Mouse (Mus musculus) ES-Bruce4 (cell line): ENCODE results near the gene Sec24c. TPM values are rescaled to one million over a fixed set of nuclear protein-coding genes. Genes with fewer than 3 reads are reported as not detected.
A peak's percentile ranks its signal among the peaks of the same experiment; 100 is the strongest.

Experiments
- H3K27ac ChIP-seq: 2 replicates; pipeline ENCODE4 v1.5.1; 2012; ENCODE audit warnings: low read length, inconsistent platforms; ENCODE audit not compliant: insufficient read depth
- H3K27me3 ChIP-seq: 2 replicates; pipeline ENCODE4 v1.6.1; 2012; ENCODE audit warnings: mild to moderate bottlenecking, low read length, inconsistent platforms; ENCODE audit not compliant: control insufficient read depth, poor library complexity, insufficient read depth, severe bottlenecking
- H3K36me3 ChIP-seq: 2 replicates; pipeline ENCODE4 v1.6.1; 2012; ENCODE audit warnings: inconsistent platforms, mild to moderate bottlenecking, low read length, moderate library complexity; ENCODE audit not compliant: control insufficient read depth, poor library complexity, insufficient read depth, severe bottlenecking
- H3K4me1 ChIP-seq: one replicate; pipeline ENCODE4 v1.8.1; 2011; ENCODE audit warnings: low read length; ENCODE audit not compliant: control insufficient read depth, insufficient read depth
- H3K4me3 ChIP-seq: 2 replicates; pipeline ENCODE4 v1.5.1; 2011; ENCODE audit warnings: low read depth, mild to moderate bottlenecking, low read length
- H3K9ac ChIP-seq: 2 replicates; pipeline ENCODE4 v1.6.1; 2012; ENCODE audit warnings: low read depth, mild to moderate bottlenecking, inconsistent platforms; ENCODE audit not compliant: poor library complexity, severe bottlenecking
- H3K9me3 ChIP-seq: replicated peaks from 2 replicates; pipeline ENCODE4 v1.6.1; 2012; ENCODE audit warnings: mild to moderate bottlenecking, low read length, inconsistent platforms; ENCODE audit not compliant: control insufficient read depth, poor library complexity, insufficient read depth, severe bottlenecking
- CTCF ChIP-seq: IDR thresholded peaks from one replicate; pipeline ENCODE4 v1.8.1; 2011; ENCODE audit warnings: low read depth, low read length
- EP300 ChIP-seq: IDR thresholded peaks from 2 replicates; pipeline ENCODE4 v1.6.1; 2011; ENCODE audit warnings: low read depth, low read length; ENCODE audit not compliant: insufficient read depth
- POLR2A ChIP-seq: IDR thresholded peaks from one replicate; pipeline ENCODE4 v1.8.1; 2011; ENCODE audit warnings: low read length; ENCODE audit not compliant: insufficient read depth
- polyA plus RNA-seq: library from polyadenylated mRNA; stranded (reverse); fragments of >200 nt; gene quantifications from 2 replicates; pipeline ENCODE4 v1.2.4, GENCODE M21; 2011; ENCODE audit warnings: low read depth; ENCODE audit not compliant: missing spikeins, insufficient read depth, insufficient read length

Sec24c gene
- polyA plus RNA-seq, 1 experiment, result 133 TPM

DNA sequence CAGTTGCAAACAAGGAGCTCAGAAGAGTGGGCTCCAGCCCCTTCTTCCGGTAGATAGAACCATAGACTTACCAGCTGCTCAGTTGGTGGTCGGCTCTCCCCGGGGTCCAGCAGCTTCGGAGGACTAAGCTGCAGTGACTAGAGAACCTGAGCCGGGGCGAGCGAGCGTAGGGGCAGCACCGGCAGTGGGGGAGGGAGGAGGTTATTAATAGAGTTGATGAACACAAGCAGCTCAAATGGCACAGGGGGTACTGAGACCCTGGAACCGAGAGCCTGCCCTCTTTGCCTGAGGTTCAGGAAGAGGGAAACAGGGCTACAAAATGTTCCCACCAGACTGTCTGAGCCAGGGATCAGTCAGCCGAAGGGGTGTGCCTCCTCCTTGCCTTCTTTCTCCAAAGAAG, 17.7 kb upstream of the Sec24c start, which contains the start of gene Myoz1:
TSS of gene Myoz1 (minus strand) at position 180 of the 400 bp plus-strand sequence.
- Histone ChIP-seq H3K4me3 (no peak within 1 kb of the TSS), H3K27ac (no peak within 1 kb of the TSS), H3K36me3 (no peaks in the 10 kb centered on the region), H3K27me3 (no peaks in the 10 kb centered on the region), H3K4me1 (no peaks in the 10 kb centered on the region), H3K9ac (no peak within 1 kb of the TSS), H3K9me3 (no peaks in the 10 kb centered on the region)
- no peak for TF ChIP-seq CTCF
- no peak for TF ChIP-seq EP300
- TF ChIP-seq POLR2A, result no peak

DNA sequence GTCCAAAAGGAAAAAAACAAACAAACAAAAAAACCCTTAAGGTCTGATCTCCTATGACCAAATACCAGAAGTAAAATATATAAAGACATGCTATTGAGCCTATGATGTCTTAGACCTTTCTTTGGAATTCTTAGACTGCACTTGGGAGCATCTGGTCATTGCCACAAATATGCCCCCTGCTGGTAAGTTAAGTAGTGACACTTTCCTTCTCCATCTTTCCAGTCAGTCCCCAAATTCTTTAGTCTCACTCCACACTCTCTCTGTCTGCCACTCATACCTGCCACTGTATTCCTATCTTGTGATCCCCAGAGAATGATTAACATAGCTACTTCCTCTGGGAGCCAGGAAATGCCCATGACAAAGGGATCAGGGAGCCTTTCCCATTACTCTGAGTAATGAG, 15.8 kb upstream of the Sec24c start:
- no peaks in the 10 kb centered on the region for H3K9me3 ChIP-seq
- no peak overlapping the region for H3K9ac ChIP-seq
- H3K27me3 ChIP-seq, result no peaks in the 10 kb centered on the region
- no peaks in the 10 kb centered on the region for H3K4me1 ChIP-seq
- TF ChIP-seq EP300 (no peak), CTCF (no peak), POLR2A (no peak)
- no peaks in the 10 kb centered on the region for H3K36me3 ChIP-seq
- no peak overlapping the region for H3K27ac ChIP-seq
- no peak overlapping the region for H3K4me3 ChIP-seq

DNA sequence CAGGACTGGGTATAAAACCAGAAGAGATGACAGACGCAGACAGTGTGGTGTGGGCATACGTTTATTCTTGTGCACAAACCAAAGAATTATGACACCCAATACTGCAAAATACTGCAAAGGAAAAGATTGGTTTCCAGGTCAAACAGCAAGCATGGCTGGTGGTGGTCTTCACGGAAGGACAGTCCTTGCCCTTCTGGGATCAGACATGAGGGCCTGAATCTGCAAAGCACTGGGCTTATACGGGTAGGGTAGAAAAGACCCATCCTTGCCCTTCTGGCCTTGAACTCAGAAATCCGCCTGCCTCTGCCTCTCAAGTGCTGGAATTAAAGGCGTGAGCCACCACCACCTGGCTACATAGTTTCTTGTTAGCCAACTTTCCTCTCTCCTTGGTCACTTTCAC, 15.2 kb upstream of the Sec24c start:
- Histone ChIP-seq H3K27ac (no peak overlapping the region), H3K9ac (no peak overlapping the region), H3K9me3 (no peaks in the 10 kb centered on the region), H3K4me3 (no peak overlapping the region), H3K27me3 (no peaks in the 10 kb centered on the region), H3K4me1 (peaks cover 1% of the 10 kb centered on the region), H3K36me3 (no peaks in the 10 kb centered on the region)
- no peak for TF ChIP-seq EP300
- no peak for TF ChIP-seq POLR2A
- TF ChIP-seq CTCF, result no peak

- no peak for TF ChIP-seq EP300
- no peak for TF ChIP-seq CTCF
- TF ChIP-seq POLR2A, result no peak
- Histone ChIP-seq H3K9ac (peak overlapping the region; percentile 70), H3K27me3 (no peaks in the 10 kb centered on the region), H3K4me1 (peaks cover 1% of the 10 kb centered on the region), H3K9me3 (no peaks in the 10 kb centered on the region), H3K36me3 (no peaks in the 10 kb centered on the region), H3K4me3 (no peak overlapping the region), H3K27ac (no peak overlapping the region)
Observed at GRCm38 (mm10) chr14:20659687-20660086, 14.4 kb upstream of the Sec24c start.

DNA sequence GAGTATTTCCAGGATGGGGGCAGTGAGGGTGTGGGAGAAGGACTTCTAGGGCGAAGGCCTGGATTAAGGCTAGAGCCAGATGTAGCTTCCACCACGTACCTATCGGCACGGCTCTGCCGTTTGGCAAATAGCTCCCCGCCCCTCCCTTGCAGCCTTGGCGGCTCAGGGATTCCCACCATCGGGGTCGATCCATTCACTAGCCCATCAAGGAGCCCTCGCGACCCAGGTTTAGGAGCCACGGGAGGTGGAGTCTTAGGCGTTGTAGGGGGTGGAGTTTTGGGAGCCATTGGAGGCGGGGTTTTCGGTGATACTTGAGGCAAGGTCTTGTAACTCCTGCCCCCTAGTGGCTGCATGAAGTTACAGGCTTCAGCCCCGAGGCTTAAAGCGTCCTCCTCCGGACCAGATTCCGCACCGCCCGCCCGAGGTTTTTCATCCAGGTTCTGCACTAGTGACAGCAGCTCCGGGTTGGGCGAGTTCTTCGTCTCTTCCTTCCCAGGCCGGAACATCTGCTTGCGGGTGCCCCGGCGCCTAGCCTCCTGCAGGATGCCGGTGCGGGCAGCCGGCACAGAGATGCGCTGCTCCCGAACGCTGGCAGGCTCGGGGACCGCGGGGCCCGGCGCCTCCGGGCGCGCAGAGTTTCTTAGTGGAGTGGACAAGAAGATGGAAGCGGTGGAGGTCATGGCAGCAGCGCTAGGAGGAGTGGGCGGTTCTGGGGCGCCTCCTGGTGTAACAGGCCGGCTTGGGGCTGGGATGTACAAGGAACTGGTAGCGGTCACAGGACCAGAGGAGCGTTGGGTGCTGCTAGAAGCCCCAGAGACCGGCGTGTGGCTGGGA, 13.1 kb upstream of the Sec24c start:
- no peaks in the 10 kb centered on the region for H3K36me3 ChIP-seq
- H3K27me3 ChIP-seq, result no peaks in the 10 kb centered on the region
- TF ChIP-seq POLR2A (peak; percentile 77), CTCF (peak; percentile 84), EP300 (peak; percentile 49; the same call in 1 of the 2 replicates)
- H3K9ac ChIP-seq, result peak overlapping the region; percentile 70
- peak overlapping the region; percentile 85 for H3K4me3 ChIP-seq
- peak overlapping the region; percentile 4; the same call in 1 of the 2 replicates for H3K27ac ChIP-seq
- H3K9me3 ChIP-seq, result no peaks in the 10 kb centered on the region
- peaks cover 1% of the 10 kb centered on the region for H3K4me1 ChIP-seq

DNA sequence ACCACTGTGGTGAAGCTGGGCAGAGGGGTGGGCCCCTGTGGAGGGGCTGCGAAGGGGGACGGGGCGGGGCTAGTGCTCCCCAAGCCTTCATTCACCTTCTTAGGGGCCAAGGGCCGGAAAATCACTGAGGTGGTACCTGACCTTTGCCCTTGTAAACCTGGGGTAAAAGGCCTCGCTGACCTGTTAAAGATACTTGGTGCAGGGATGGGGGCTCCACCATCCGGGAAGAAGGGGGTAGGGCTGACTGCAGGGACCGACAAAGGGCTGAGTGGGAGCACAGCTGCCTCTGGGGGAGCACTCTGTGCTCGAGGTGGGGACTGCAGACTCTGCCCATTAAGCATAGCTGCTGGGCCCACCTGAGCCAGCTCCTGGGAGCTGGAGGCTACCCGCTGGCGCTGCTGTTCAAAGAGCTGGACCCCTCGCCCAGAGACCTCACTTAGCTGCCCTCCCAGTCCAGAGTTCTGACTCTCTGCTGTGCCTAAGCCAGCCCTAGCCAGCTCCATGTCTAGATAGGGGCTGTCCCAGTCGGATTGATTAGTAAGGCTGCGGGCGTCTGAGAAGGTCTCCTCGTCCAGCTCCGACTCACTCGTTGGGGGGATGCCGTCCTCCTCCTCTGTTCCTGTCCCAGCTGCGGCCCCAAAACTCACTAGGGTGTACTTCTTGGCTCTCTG, 12.3 kb upstream of the Sec24c start:
- Histone ChIP-seq H3K9me3 (no peaks in the 10 kb centered on the region), H3K27me3 (no peaks in the 10 kb centered on the region), H3K9ac (peak overlapping the region; percentile 63), H3K27ac (no peak overlapping the region), H3K4me3 (peak overlapping the region; percentile 68), H3K4me1 (peaks cover 1% of the 10 kb centered on the region), H3K36me3 (no peaks in the 10 kb centered on the region)
- TF ChIP-seq EP300 (no peak), POLR2A (no peak), CTCF (no peak)
